Mouse (Mus musculus) neural tube, embryonic 15.5 days (tissue): ENCODE results near the gene Sh3bp2. TPM values are rescaled to one million over a fixed set of nuclear protein-coding genes. Genes with fewer than 3 reads are reported as not detected.
"Not testable (repeated sequence)": the region's sequence is repeated elsewhere in the genome, so short reads cannot be mapped to it uniquely, and the experiment has no call there.

Source experiments
- ATAC-seq: fragments of 200-750 bp; cut with Nextera tagmentation; 2 replicates; pipeline ENCODE4 v1.8.0; 2017; ENCODE audit warnings: mild to moderate bottlenecking, moderate TSS enrichment, moderate library complexity; ENCODE audit not compliant: low FRiP score
- H3K27ac ChIP-seq: fragments of 300-500 bp; sonication (generic); replicated peaks from 2 replicates; pipeline ENCODE4 v1.5.1; 2015; ENCODE audit warnings: mild to moderate bottlenecking, inconsistent platforms
- H3K27me3 ChIP-seq: fragments of 300-500 bp; sonication (generic); replicated peaks from 2 replicates; pipeline ENCODE4 v1.6.1; 2015; ENCODE audit warnings: inconsistent platforms
- H3K36me3 ChIP-seq: fragments of 300-500 bp; sonication (generic); 2 replicates; pipeline ENCODE4 v1.6.1; 2015; ENCODE audit warnings: inconsistent platforms
- H3K4me1 ChIP-seq: fragments of 300-500 bp; sonication (generic); 2 replicates; pipeline ENCODE4 v1.6.1; 2015; ENCODE audit warnings: inconsistent platforms
- H3K4me2 ChIP-seq: fragments of 300-500 bp; sonication (generic); 2 replicates; pipeline ENCODE4 v1.6.1; 2015; ENCODE audit warnings: inconsistent platforms, mild to moderate bottlenecking, moderate library complexity
- H3K4me3 ChIP-seq: fragments of 300-500 bp; sonication (generic); replicated peaks from 2 replicates; pipeline ENCODE4 v1.5.1; 2015; ENCODE audit warnings: mild to moderate bottlenecking, inconsistent platforms
- H3K9ac ChIP-seq: fragments of 300-500 bp; sonication (generic); replicated peaks from 2 replicates; pipeline ENCODE4 v1.6.1; 2015; ENCODE audit warnings: mild to moderate bottlenecking, inconsistent platforms
- H3K9me3 ChIP-seq: fragments of 300-500 bp; sonication (generic); replicated peaks from 2 replicates; pipeline ENCODE4 v1.6.1; 2016; ENCODE audit warnings: inconsistent platforms
- WGBS: fragments of 180-500 bp; shearing (Covaris S2); methylation state at CpG from one replicate; pipeline ENCODE4 v1.1.7; 2015; ENCODE audit warnings: mixed read lengths; 5-methylcytosine and 5-hydroxymethylcytosine counted together
- polyA plus RNA-seq: library from polyadenylated mRNA; unstranded; fragments of >200 nt; fragmentation: Nextera tagmentation; extraction: Ambion mirVana; gene quantifications from 2 replicates; pipeline ENCODE4 v1.2.1, GENCODE M21; 2015

Sh3bp2 gene
- polyA plus RNA-seq, 1 experiment from 2014 or later: 22.6 TPM

DNA sequence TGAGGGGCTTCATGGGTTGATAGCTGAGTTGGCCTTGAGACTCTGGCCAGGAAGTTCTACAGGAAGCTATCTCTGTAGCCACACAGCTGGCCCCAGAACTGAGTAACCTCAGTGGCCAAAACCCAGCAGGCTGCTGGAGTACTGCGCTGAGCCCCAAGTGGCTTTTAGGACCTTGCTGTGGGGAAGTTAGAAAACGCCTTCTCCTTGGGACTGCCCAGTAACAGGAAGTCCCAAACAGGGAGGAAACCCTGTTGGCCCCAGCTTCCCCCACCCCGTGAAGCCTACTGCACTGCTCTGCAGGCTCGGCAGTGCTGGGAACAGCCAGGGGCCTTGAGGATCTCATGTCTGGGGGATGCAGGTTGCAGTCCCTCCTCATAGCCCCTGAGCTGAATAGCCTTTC is 17.5 kb downstream of the Sh3bp2 start:
- Histone ChIP-seq H3K27me3 (no peaks in the 10 kb centered on the region), H3K9ac (no peak overlapping the region), H3K27ac (no peak overlapping the region), H3K36me3 (no peaks in the 10 kb centered on the region), H3K9me3 (no peaks in the 10 kb centered on the region), H3K4me1 (no peaks in the 10 kb centered on the region), H3K4me2 (no peak overlapping the region), H3K4me3 (no peak overlapping the region)
- WGBS: 55% methylated on average over 4 of the region's 4 CpGs
- ATAC-seq: no peak

DNA sequence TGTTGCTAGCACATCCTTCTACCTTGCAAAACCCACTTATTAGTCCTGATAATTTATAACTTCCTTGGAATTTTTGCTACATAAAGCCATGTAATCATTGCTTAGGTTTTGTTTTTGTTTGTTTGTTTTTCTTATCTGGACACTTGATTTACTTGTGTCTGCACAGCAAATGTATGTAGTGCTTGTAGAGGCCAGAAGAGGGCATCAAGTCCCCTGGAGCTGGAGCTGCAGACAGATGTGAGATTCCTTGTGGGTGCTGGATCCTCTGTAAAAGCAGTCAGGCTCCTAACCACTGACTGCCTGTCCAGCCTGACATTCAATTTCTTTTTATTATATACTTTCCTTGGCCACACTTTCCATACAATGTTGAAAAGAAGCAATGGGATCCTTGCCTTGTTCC is 21.8 kb downstream of the Sh3bp2 start:
- H3K9me3 ChIP-seq: no peaks in the 10 kb centered on the region
- no peak overlapping the region for H3K4me3 ChIP-seq
- no peak for ATAC-seq
- H3K27ac ChIP-seq: no peak overlapping the region
- H3K36me3 ChIP-seq: peaks cover 10% of the 10 kb centered on the region
- H3K4me1 ChIP-seq: peaks cover 26% of the 10 kb centered on the region
- H3K4me2 ChIP-seq: no peak overlapping the region
- no peaks in the 10 kb centered on the region for H3K27me3 ChIP-seq
- H3K9ac ChIP-seq: no peak overlapping the region

- H3K4me1 ChIP-seq: peaks cover 31% of the 10 kb centered on the region
- peak; percentile 16; the same call in 1 of the 2 replicates for ATAC-seq
- H3K36me3 ChIP-seq: peaks cover 19% of the 10 kb centered on the region
- peak overlapping the region; percentile 74 for H3K4me2 ChIP-seq
- H3K9me3 ChIP-seq: no peaks in the 10 kb centered on the region
- peak overlapping the region; percentile 92 for H3K9ac ChIP-seq
- H3K27me3 ChIP-seq: no peaks in the 10 kb centered on the region
- H3K4me3 ChIP-seq: peak overlapping the region; percentile 77
- peak overlapping the region; percentile 81; the same call in 1 of the 2 replicates for H3K27ac ChIP-seq
- 29% methylated on average over 8 of the region's 8 CpGs for WGBS
Observed at GRCm38 (mm10) chr5:34549135-34549482, 23.5 kb downstream of the Sh3bp2 start.

GRCm38 (mm10) chr5:34549483-34550221 is 24.0 kb downstream of the Sh3bp2 start:
- 1% methylated on average over 48 of the region's 49 CpGs for WGBS
- ATAC-seq: peak; percentile 93
- peak overlapping the region; percentile 81 for H3K27ac ChIP-seq
- peak overlapping the region; percentile 77 for H3K4me3 ChIP-seq
- H3K4me1 ChIP-seq: peaks cover 31% of the 10 kb centered on the region
- H3K4me2 ChIP-seq: peak overlapping the region; percentile 74
- H3K27me3 ChIP-seq: no peaks in the 10 kb centered on the region
- H3K9me3 ChIP-seq: no peaks in the 10 kb centered on the region
- peak overlapping the region; percentile 92 for H3K9ac ChIP-seq
- H3K36me3 ChIP-seq: peaks cover 22% of the 10 kb centered on the region

- Histone ChIP-seq H3K36me3 (peaks cover 25% of the 10 kb centered on the region), H3K27me3 (no peaks in the 10 kb centered on the region), H3K9me3 (no peaks in the 10 kb centered on the region), H3K4me3 (peak overlapping the region; percentile 77), H3K4me2 (peak overlapping the region; percentile 74), H3K4me1 (peaks cover 31% of the 10 kb centered on the region), H3K9ac (peak overlapping the region; percentile 92), H3K27ac (peak overlapping the region; percentile 81)
- ATAC-seq: peak; percentile 25
- WGBS: 10% methylated on average over 6 of the region's 6 CpGs
Observed at GRCm38 (mm10) chr5:34550251-34550650, 24.6 kb downstream of the Sh3bp2 start.

DNA sequence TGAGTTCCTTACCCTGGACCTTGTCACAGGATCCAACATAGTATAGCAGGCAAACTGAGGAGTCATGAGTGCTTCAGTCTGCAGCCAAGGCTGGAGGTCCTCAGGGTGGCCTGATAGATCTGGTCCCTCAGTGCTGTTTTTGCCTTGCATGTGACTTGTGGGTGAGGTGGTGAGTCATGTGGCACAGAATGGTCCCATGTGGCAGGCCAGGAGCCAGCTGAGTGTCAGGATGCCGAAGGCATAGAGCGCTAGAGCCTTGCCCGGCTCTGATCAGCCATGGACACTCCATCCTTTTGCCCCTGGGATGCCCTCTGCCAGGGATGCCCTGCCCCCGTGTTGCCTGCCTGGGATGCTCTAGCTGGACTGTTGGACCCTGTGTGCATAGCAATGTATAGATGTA is 26.2 kb downstream of the Sh3bp2 start:
- no peak for ATAC-seq
- no peak overlapping the region for H3K4me3 ChIP-seq
- no peak overlapping the region for H3K4me2 ChIP-seq
- no peaks in the 10 kb centered on the region for H3K9me3 ChIP-seq
- H3K27me3 ChIP-seq: no peaks in the 10 kb centered on the region
- peaks cover 41% of the 10 kb centered on the region for H3K36me3 ChIP-seq
- no peak overlapping the region for H3K9ac ChIP-seq
- H3K4me1 ChIP-seq: peaks cover 31% of the 10 kb centered on the region
- 89% methylated on average over 4 of the region's 4 CpGs for WGBS
- H3K27ac ChIP-seq: no peak overlapping the region

DNA sequence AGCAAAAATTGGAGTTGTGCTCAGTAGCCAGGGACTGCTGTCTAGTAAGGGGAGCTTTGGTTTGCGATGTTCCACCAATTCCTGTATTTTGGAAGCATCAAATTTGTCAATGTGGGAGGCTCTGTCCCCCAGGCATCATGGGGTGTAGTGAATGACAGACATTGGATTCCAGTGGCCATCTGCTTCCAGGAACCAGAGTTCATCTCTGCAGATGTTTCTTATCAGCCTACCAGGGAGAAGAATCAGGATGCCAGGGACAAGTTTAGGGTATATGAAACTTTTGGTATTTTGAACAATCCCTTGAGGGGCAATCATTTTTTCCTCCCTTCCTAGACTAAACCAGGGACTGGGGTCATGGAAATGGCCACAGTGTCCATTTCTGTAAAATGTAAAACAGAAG is 38.2 kb downstream of the Sh3bp2 start:
- Histone ChIP-seq H3K9me3 (no peaks in the 10 kb centered on the region), H3K4me3 (no peak overlapping the region), H3K27me3 (no peaks in the 10 kb centered on the region), H3K36me3 (peaks cover 53% of the 10 kb centered on the region), H3K4me1 (peaks cover 14% of the 10 kb centered on the region), H3K27ac (no peak overlapping the region), H3K4me2 (no peak overlapping the region), H3K9ac (no peak overlapping the region)
- WGBS: 91% methylated on average over 1 of the region's 1 CpGs
- no peak for ATAC-seq

- no peak overlapping the region for H3K4me2 ChIP-seq
- H3K9ac ChIP-seq: no peak overlapping the region
- peaks cover 14% of the 10 kb centered on the region for H3K4me1 ChIP-seq
- H3K27ac ChIP-seq: no peak overlapping the region
- H3K4me3 ChIP-seq: no peak overlapping the region
- no peaks in the 10 kb centered on the region for H3K9me3 ChIP-seq
- H3K36me3 ChIP-seq: peaks cover 49% of the 10 kb centered on the region
- 92% methylated on average over 4 of the region's 4 CpGs for WGBS
- H3K27me3 ChIP-seq: no peaks in the 10 kb centered on the region
- no peak for ATAC-seq
Observed at GRCm38 (mm10) chr5:34564291-34564690, 38.7 kb downstream of the Sh3bp2 start.

- Histone ChIP-seq H3K4me3 (no peak overlapping the region), H3K4me2 (no peak overlapping the region; the same call in 1 of the 2 replicates), H3K9me3 (no peaks in the 10 kb centered on the region), H3K27ac (peak overlapping the region; percentile 71), H3K4me1 (peaks cover 14% of the 10 kb centered on the region), H3K9ac (no peak overlapping the region), H3K36me3 (peaks cover 34% of the 10 kb centered on the region), H3K27me3 (no peaks in the 10 kb centered on the region)
- 60% methylated on average over 7 of the region's 7 CpGs for WGBS
- peak; percentile 40; the same call in 1 of the 2 replicates for ATAC-seq
Observed at GRCm38 (mm10) chr5:34565545-34566283, 40.1 kb downstream of the Sh3bp2 start.

DNA sequence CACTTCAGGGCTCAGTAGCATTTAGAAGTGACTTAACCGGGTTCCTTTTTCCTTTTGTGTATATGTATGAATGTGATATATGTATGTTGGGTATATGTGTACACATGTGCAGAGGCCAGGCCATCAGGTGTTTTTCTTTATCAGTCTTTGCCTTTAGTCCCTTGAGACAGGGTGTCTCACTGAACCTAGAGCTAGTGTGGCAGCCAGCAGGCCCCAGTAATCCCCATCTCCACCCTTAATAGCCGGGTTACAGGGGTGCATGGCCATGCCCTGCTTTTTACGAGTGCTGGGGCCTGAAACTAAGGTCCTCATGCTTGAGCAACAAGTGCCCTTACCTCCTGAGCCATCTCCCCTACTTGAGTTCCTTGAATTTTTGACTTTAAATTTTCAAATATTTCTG is 45.9 kb downstream of the Sh3bp2 start:
- Histone ChIP-seq H3K4me2 (no peak overlapping the region), H3K9ac (no peak overlapping the region), H3K36me3 (no peaks in the 10 kb centered on the region), H3K27ac (no peak overlapping the region), H3K27me3 (no peaks in the 10 kb centered on the region), H3K9me3 (no peaks in the 10 kb centered on the region), H3K4me3 (no peak overlapping the region), H3K4me1 (peaks cover 22% of the 10 kb centered on the region)
- ATAC-seq: no peak
- 87% methylated on average over 3 of the region's 3 CpGs for WGBS

DNA sequence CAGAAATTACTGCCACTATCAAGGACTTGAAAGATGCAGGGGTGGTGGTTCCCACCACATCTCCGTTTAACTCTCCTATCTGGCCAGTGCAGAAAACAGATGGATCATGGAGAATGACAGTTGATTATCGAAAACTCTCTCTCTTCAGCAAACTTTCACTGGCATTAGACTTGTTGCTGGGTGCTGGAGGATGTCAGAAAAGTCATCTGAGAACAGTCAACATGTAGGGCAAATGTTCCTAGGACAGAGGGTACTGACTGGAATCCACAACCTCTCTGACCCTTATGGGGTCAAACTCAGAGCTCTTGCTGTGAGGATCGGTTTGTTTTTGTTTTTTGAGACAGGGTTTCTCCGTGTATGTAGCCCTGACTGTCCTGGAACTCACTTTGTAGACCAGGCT is 46.9 kb downstream of the Sh3bp2 start:
- not testable (repeated sequence) for H3K27me3 ChIP-seq, H3K9me3 ChIP-seq, ATAC-seq, H3K36me3 ChIP-seq
- 56% methylated on average over 4 of the region's 4 CpGs for WGBS
- Histone ChIP-seq H3K4me2 (peak overlapping the region; percentile 57), H3K4me3 (peak overlapping the region; percentile 98), H3K27ac (peak overlapping the region; percentile 97), H3K4me1 (peaks cover 27% of the 10 kb centered on the region), H3K9ac (peak overlapping the region; percentile 78; the same call in 1 of the 2 replicates)
